Mouse (Mus musculus) C2C12 (cell line): ENCODE results near the gene Ccl26. TPM values are rescaled to one million over a fixed set of nuclear protein-coding genes. Genes with fewer than 3 reads are reported as not detected.

Source experiments
- H3K27me3 ChIP-seq: one replicate; pipeline ENCODE4 v1.6.1; 2011; ENCODE audit not compliant: control insufficient read depth, insufficient read depth, insufficient read length
- H3K36me3 ChIP-seq: one replicate; pipeline ENCODE4 v1.6.1; 2011; ENCODE audit not compliant: control insufficient read depth, insufficient read depth
- H3K4me3 ChIP-seq: one replicate; pipeline ENCODE4 v1.5.1; 2011; ENCODE audit warnings: mild to moderate bottlenecking, control low read depth; ENCODE audit not compliant: poor library complexity, insufficient read depth, severe bottlenecking
- H3K79me2 ChIP-seq: one replicate; pipeline ENCODE4 v1.6.1; 2011; ENCODE audit not compliant: control insufficient read depth, insufficient read depth
- H3K79me3 ChIP-seq: one replicate; pipeline ENCODE4 v1.6.1; 2011; ENCODE audit warnings: low read depth, control low read depth
- H3ac ChIP-seq: one replicate; pipeline ENCODE3; 2011; ENCODE audit warnings: low read depth; ENCODE audit not compliant: control insufficient read depth, insufficient read length
- CEBPB ChIP-seq: IDR thresholded peaks from one replicate; pipeline ENCODE4 v1.6.1; 2011; ENCODE audit warnings: low read depth, mild to moderate bottlenecking, control low read depth, moderate library complexity
- CTCF ChIP-seq: IDR thresholded peaks from one replicate; pipeline ENCODE4 v1.5.1; 2011; ENCODE audit not compliant: control insufficient read depth, insufficient read depth, insufficient read length
- FOSL1 ChIP-seq: IDR thresholded peaks from one replicate; pipeline ENCODE4 v1.8.0; 2011; ENCODE audit warnings: mild to moderate bottlenecking, low read length; ENCODE audit not compliant: poor library complexity, insufficient read depth, severe bottlenecking
- MAX ChIP-seq: IDR thresholded peaks from one replicate; pipeline ENCODE4 v1.6.1; 2011; ENCODE audit warnings: mild to moderate bottlenecking, control low read depth
- MYOD1 ChIP-seq: IDR thresholded peaks from one replicate; pipeline ENCODE4 v1.6.1; 2011; ENCODE audit warnings: low read depth; ENCODE audit not compliant: control insufficient read depth, insufficient read length
- MYOG ChIP-seq: IDR thresholded peaks from one replicate; pipeline ENCODE4 v1.6.1; 2011; ENCODE audit not compliant: control insufficient read depth, insufficient read length; ENCODE audit errors: extremely low read depth
- USF1 ChIP-seq: IDR thresholded peaks from one replicate; pipeline ENCODE4 v1.6.1; 2011; ENCODE audit warnings: low read depth, mild to moderate bottlenecking, control low read depth, moderate library complexity
- polyA plus RNA-seq: library from polyadenylated mRNA; unstranded; fragments of >200 nt; fragmentation: generic; extraction: Trizol; gene quantifications from one replicate; pipeline ENCODE4 v1.2.1, GENCODE M21; 2012; ENCODE audit warnings: missing spikeins

Ccl26 gene
- polyA plus RNA-seq, 1 experiment: not detected

- Histone ChIP-seq H3ac (no peak overlapping the region), H3K79me2 (no peaks in the 10 kb centered on the region), H3K36me3 (no peaks in the 10 kb centered on the region), H3K4me3 (no peak overlapping the region), H3K79me3 (no peaks in the 10 kb centered on the region), H3K27me3 (no peaks in the 10 kb centered on the region)
- TF ChIP-seq FOSL1 (no peak), MYOD1 (peak; percentile 63), MYOG (no peak)
Measured at GRCm38 (mm10) chr5:135587764-135588163, 24.4 kb upstream of the Ccl26 start.

DNA sequence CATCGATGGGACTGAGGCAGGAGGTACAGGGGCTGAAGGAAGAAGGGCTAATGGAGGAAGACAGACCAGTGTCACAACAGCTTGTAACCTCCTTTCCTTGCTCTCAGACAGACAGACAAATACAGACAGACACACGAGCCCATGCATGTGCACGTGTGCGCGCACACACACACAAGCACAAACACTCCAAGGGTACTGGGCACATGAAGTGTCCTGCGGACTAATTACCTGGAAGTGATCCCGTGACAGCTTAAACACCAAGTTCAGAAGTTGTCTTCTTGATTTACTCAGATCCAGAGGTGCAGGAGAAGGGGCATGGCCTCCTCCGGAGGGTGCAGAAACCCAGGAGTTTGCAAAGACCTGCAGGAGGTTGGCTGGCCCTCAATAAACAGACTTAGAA lies 22.3 kb upstream of the Ccl26 start:
- Histone ChIP-seq H3K79me3 (no peaks in the 10 kb centered on the region), H3K4me3 (no peak overlapping the region), H3K27me3 (no peaks in the 10 kb centered on the region), H3K79me2 (no peaks in the 10 kb centered on the region), H3K36me3 (no peaks in the 10 kb centered on the region), H3ac (no peak overlapping the region)
- TF ChIP-seq FOSL1: no peak
- TF ChIP-seq CEBPB: no peak
- no peak for TF ChIP-seq MYOD1

- Histone ChIP-seq H3ac (no peak overlapping the region), H3K27me3 (no peaks in the 10 kb centered on the region), H3K79me2 (no peaks in the 10 kb centered on the region), H3K4me3 (no peak overlapping the region), H3K79me3 (no peaks in the 10 kb centered on the region), H3K36me3 (no peaks in the 10 kb centered on the region)
- TF ChIP-seq CTCF: no peak
- TF ChIP-seq CEBPB: no peak
- no peak for TF ChIP-seq MYOG
- TF ChIP-seq FOSL1: no peak
- TF ChIP-seq MYOD1: no peak
- no peak for TF ChIP-seq MAX
- TF ChIP-seq USF1: no peak
Measured at GRCm38 (mm10) chr5:135582330-135582729, 19.0 kb upstream of the Ccl26 start.

DNA sequence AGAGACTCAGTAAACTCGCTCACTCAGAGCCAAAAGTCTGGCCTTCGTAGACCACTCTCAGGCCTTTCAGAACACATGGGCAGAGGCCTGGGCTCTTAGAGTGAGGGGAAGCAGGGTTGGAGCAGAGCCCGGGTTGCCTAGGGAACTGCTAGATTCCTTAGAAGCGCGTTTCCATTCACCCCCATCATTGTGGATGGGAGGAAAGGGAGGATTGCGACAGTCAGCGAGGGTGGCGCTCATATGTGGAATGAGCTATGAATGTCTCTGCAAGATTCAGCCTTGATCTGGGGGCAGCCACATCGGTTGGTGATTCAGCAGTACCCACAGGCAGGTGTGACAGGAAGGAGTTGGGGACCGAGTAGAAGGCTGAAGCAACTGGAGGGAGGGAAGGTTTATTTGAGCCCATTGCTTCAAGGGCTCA lies 16.0 kb upstream of the Ccl26 start:
- no peaks in the 10 kb centered on the region for H3K36me3 ChIP-seq
- no peaks in the 10 kb centered on the region for H3K27me3 ChIP-seq
- H3K79me2 ChIP-seq: no peaks in the 10 kb centered on the region
- TF ChIP-seq CEBPB (no peak), MYOG (no peak), CTCF (no peak), FOSL1 (no peak), MYOD1 (no peak), MAX (no peak), USF1 (no peak)
- no peak overlapping the region for H3ac ChIP-seq
- H3K4me3 ChIP-seq: no peak overlapping the region
- no peaks in the 10 kb centered on the region for H3K79me3 ChIP-seq

GRCm38 (mm10) chr5:135576055-135576454 lies 12.7 kb upstream of the Ccl26 start:
- H3K4me3 ChIP-seq: no peak overlapping the region
- no peak overlapping the region for H3ac ChIP-seq
- no peaks in the 10 kb centered on the region for H3K79me3 ChIP-seq
- no peaks in the 10 kb centered on the region for H3K79me2 ChIP-seq
- H3K27me3 ChIP-seq: no peaks in the 10 kb centered on the region
- no peaks in the 10 kb centered on the region for H3K36me3 ChIP-seq
- TF ChIP-seq USF1 (no peak), MYOG (no peak), CTCF (no peak), FOSL1 (no peak), MAX (no peak), MYOD1 (no peak), CEBPB (no peak)

DNA sequence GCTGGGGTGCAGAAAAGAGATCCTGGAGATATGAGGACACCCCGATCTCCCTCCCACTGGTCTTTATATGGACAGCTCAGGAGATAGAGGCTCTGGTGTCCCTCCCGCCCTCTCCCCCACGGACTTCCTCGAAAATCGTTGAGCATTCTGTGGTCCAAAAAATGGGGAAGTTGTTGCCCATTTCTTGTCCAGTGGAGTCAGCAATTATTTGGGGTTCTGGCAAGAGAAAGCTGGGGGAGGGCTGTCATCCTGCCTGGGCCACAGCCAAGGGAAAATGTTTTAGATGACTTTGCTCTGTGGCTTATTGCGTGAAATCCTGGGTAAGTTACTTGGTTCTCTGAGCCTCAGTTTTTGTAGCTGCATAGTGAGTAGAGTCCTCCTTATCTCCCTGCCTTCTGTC lies 9.6 kb upstream of the Ccl26 start, which contains the start of gene Ccl24:
Gene Ccl24, minus strand, starts transcription at position 44 of the 400 bp plus-strand sequence.
- Histone ChIP-seq H3K36me3 (no peaks in the 10 kb centered on the region), H3K4me3 (no peak within 1 kb of the TSS), H3K79me2 (no peaks in the 10 kb centered on the region), H3K79me3 (no peaks in the 10 kb centered on the region), H3K27me3 (no peaks in the 10 kb centered on the region), H3ac (no peak within 1 kb of the TSS)
- TF ChIP-seq MYOG (no peak), FOSL1 (no peak)
